Mouse (Mus musculus) layer of hippocampus, postnatal 10 days (tissue): ENCODE results near the gene Prdx2. TPM values are rescaled to one million over a fixed set of nuclear protein-coding genes. Genes with fewer than 3 reads are reported as not detected.

Experiments
- DNase-seq, 2 experiments: peaks; one replicate each; pipeline ENCODE4 v3.0.0; 2021; ENCODE audit warnings: low spot score in 2 of 2
- microRNA-seq, 2 experiments: library from miRNA; unstranded; fragments of <30 nt; microRNA quantifications; one replicate each; pipeline ENCODE4 v1.2.0; 2021
- total RNA-seq, 2 experiments: library from RNA; stranded (reverse); gene quantifications; 2 replicates each; pipeline ENCODE4 v1.2.3; 2021

The Prdx2 gene
- total RNA-seq, 2 experiments from 2014 or later: 492 to 505 TPM

DNA sequence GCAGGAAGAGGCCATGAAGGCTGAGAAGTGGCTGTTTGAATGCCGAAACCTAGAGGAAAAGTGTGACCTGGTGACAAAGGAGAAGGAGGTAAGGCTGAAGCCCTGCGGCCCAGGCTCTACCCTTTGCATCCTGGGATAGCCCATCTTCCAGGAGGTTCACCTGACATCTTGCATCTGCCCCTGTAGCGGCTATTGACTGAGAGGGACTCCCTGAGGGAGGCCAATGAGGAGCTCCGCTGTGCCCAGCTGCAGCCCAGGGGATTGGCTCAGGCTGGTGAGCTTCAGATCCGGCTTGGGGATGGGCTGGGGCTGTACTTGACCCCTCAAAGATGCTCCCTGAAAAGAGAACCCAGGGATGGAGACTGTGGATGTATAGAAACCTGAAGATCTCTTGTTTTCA is 27.6 kb downstream of the Prdx2 start:
- DNase-seq: no peak

DNA sequence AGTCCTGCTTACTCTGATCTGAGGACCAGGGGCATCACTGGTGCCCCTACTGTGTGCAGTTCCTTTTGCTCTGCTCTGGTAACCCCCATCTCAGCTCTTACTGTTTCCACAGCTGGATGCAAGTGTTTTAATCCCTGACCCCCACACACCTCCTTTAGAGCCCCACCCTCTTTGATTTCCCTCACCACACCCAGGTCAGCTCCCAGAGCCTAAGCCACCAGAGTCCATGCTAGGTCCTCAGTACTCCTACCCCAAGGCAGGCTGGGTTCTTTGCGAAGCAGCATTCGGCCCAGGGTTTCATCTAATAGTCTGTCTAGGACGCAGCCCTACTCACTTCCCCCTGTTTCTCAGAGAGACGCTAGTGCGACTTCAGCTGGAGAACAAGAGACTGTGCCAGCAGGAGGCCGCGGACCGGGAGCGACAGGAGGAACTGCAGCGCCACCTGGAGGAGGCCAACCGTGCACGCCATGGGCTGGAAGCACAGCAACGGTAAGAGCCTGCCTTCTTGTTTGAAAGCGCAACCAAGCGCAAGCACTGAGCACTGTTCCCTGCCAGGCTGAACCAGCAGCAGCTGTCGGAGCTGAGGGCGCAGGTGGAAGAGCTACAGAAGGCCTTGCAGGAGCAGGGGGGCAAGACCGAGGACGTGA is 28.4 kb downstream of the Prdx2 start:
- peak; percentile 93 to 94 for DNase-seq

DNA sequence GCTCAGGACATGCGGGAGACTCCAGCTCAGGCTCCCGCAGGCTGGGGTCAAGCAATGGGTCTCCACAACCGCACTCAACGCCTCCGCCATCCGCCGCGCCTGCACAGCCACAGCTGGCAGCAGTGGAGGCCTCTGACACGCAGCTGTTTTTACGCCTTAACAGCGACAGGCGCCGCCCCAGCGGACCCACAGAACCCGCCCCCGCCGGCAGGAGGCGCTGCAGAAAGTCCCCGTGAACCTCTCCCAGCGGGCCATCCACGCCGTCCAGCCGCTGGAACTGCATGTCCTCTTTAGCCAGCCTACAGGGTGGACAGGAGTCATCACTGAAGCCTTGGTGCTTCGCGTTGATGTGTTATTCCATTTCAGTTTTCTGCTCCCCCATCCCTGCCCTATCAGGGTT is 38.3 kb downstream of the Prdx2 start:
- DNase-seq: no peak

DNA sequence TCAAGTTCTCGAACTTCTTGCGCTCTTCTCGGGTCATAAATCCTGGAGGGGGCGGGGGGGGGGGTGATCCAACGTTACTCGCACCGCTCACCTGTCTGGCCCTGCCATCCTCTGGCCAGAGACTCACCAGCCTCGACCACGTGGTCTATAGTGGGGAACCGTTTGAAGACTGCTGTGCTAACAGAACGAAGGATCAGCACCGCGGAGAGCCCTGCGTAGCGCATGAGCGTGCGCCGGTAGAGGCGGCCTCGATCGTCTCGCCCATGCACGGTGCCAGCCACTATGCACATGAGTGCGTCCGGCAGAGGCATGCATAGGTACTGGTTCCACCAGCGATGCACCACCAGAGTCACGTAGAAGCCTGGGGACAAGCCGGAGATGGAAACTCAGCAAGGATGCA is 41.9 kb downstream of the Prdx2 start:
- no peak for DNase-seq

DNA sequence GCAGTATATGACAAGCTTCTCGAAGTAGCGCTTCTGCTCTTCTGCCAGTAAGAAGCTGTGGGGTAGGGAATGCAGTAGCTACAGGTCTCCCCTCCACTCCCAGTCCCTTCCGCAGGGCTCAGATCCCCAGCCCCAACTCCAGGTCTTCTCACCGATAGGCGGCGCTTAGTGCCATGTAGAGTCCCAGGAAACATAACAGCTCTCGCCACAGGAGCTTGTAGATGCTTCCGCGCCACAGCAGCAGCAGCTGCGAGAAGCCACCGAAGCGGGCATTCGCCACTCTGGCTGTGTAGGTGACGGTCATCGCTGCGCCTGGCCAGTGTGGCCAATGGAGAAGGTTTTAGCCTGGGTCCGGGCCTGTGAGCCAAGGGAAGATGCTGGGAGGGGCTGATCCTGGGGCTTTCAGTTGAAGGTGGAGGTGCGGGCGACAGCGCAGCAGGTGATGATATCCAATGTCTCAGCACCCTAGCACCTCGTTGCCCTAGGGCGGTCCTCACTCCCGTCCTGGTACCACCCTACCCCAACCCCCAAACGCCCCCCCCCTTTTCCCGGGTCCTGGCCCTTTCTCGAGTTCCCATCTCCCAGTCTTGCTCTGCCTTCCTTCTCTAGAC is 43.9 kb downstream of the Prdx2 start:
- peak; percentile 74 for DNase-seq

DNA sequence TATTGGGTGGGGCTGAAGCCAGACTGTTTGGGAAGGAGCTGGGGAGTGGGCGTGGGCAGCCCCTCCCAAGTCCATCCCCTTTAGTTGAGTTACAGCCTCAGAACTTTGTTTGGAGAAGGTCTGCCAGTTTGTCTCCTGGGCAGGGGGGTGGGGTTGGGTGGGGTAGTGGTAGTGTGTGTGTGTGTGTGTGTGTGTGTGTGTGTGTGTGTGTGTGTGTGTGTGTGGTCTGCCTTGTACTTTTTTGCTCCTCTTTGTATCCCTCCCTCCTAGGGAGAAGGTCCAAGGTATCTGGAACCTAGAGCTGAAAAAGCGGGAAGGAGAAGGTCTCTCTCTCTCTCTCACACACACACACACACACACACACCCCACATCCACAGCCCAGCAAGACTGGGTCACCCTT is 45.0 kb downstream of the Prdx2 start, which contains the start of gene Best2:
TSS of gene Best2 (minus strand) at position 101 of the 400 bp plus-strand sequence.
- no peak for DNase-seq

DNA sequence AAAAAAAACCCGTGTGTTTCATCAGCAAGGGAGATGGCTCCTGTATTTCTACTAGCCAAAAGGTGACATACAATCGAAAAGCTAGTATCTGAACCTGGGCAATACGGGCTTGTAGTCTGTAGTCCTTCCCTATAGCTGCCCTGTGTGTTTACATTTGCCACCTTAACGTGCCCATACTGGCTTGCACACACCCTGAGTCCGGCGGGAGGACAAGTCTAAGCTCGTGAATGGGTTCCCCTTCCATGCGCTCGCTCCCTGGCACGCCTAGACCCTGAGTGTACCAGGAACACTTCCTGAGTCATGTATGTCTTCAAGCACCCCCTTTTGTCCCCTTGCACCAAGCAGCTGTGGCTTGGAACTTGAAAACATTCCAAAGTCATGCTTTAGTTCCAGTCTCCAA is 47.3 kb downstream of the Prdx2 start:
- no peak for DNase-seq

DNA sequence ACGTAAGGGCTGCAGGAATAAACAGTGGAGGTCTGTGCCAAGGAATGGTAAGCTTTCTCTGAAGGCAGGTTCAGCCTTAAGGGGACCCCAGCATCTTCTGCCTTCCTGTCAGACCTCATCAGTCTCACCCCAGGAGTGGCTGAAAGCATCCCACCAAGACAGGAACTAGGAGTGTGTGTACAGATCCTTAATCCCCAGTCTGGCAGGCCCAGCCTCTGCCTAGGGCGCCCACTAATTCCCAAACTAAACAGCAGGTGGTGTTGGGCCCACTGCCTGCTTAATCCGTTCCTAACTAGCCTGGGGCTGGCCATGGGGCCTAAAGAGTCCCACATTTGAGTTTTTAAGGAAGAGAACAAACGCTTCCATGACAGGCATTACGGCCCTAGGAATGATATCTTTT is 47.8 kb downstream of the Prdx2 start:
- no peak for DNase-seq

DNA sequence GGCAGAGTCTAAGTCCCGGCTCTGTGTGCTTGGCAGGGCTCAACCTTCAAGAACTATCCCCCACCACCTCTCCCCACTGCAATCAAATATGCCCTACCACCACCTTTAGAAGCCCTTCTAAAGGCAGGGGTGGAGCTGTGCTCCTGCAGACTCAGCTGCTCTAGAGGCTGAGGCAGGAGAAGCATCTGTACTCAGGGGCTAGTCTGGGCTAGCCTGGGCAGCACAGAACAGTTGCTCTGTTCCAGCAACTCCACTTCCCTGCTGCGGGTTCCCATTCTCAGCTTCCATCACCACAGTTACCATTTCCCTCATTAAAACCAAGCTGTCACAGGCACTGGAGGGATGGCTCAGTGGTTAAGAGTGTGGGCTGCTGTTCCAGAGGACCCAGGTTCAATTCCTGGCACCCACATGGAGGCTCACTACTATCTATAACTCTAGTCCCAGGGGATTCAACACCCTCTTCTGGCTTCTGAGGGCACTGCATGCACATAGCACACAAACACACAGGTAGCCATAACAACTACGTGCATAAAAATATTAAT is 52.2 kb downstream of the Prdx2 start:
- no peak for DNase-seq

DNA sequence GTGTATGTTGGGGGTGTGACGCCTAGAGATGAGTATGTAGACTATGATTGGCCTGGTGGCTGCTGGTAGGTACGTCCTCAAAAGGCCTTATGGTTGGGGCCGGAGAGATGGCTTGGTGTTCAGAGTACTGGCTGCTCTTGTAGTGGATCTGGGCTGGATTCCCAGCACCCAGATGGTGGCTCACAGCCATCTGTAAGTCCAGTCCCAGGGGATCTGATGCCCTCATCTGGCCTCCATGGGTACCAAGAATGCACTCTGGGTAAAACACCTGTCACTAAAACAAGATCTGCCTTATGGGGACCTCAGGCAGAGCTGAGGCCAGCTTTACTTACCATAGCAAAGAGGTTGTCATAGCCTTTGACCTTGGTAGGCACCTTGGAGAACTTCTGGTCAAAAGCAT is 54.5 kb downstream of the Prdx2 start:
- no peak for DNase-seq

Small RNA genes within 50 kb of the gene (microRNA-seq; reads per million reads assigned to microRNA genes)
- gene Gm24197: 2.7 to 8.7 reads per million in 2 experiments

Other genes with a start within 250 kb of the Prdx2 start
- not detected for gene G430095P16Rik, start 246.6 kb upstream of the Prdx2 start, total RNA-seq
- gene Nfix, start 169.2 kb upstream of the Prdx2 start, total RNA-seq: 100 to 1,000 TPM; 607 to 678 TPM
- 1 to 10 TPM; 6.7 to 7.4 TPM for gene Dand5, start 146.8 kb upstream of the Prdx2 start, total RNA-seq
- gene Gadd45gip1, start 138.1 kb upstream of the Prdx2 start, total RNA-seq: 10 to 100 TPM; 18.6 to 19.8 TPM
- gene Rad23a, start 128.9 kb upstream of the Prdx2 start, total RNA-seq: 10 to 100 TPM; 55.5 to 64.9 TPM
- 100 to 1,000 TPM; 444 to 464 TPM for gene Calr, start 122.7 kb upstream of the Prdx2 start, total RNA-seq
- 10 to 100 TPM; 63.2 to 65.0 TPM for gene Farsa, start 112.6 kb upstream of the Prdx2 start, total RNA-seq
- 10 to 100 TPM; 33.5 to 39.1 TPM for gene Syce2, start 97.5 kb upstream of the Prdx2 start, total RNA-seq
- 10 to 100 TPM; 31.5 to 33.0 TPM for gene Gcdh, start 75.7 kb upstream of the Prdx2 start, total RNA-seq
- gene Klf1, start 67.7 kb upstream of the Prdx2 start, total RNA-seq: not detected
- gene Dnase2a, start 61.0 kb upstream of the Prdx2 start, total RNA-seq: 1 to 10 TPM; 4.2 to 5.2 TPM
- 100 to 1,000 TPM; 162 to 169 TPM for gene Mast1, start 32.2 kb upstream of the Prdx2 start, total RNA-seq
- gene Rtbdn, start 22.6 kb upstream of the Prdx2 start, total RNA-seq: 1 to 10 TPM; 3.1 to 3.6 TPM
- gene Gm49661, start 154 bp upstream of the Prdx2 start, total RNA-seq: not detected
- 10 to 100 TPM; 36.8 to 44.3 TPM for gene Rnaseh2a, start 180 bp downstream of the Prdx2 start, total RNA-seq
- gene Junb, start 9.1 kb downstream of the Prdx2 start, total RNA-seq: 10 to 100 TPM; 33.7 to 34.2 TPM
- gene Hook2, start 21.0 kb downstream of the Prdx2 start, total RNA-seq: 10 to 100 TPM; 14.5 to 15.1 TPM
- gene Best2, start 44.9 kb downstream of the Prdx2 start, total RNA-seq: not detected
- gene Asna1, start 55.7 kb downstream of the Prdx2 start, total RNA-seq: 100 to 1,000 TPM; 110 to 119 TPM
- gene Trir, start 57.2 kb downstream of the Prdx2 start, total RNA-seq: 100 to 1,000 TPM; 151 to 155 TPM
- gene Tnpo2, start 67.3 kb downstream of the Prdx2 start, total RNA-seq: 100 to 1,000 TPM; 125 to 160 TPM
- gene Fbxw9, start 90.5 kb downstream of the Prdx2 start, total RNA-seq: 10 to 100 TPM; 55.4 to 64.6 TPM
- not detected for gene Gm5741, start 98.4 kb downstream of the Prdx2 start, total RNA-seq
- 10 to 100 TPM; 59.9 to 72.1 TPM for gene Dhps, start 102.2 kb downstream of the Prdx2 start, total RNA-seq
- 10 to 100 TPM; 60.8 to 61.8 TPM for gene Wdr83os, start 111.2 kb downstream of the Prdx2 start, total RNA-seq
- gene Wdr83, start 111.7 kb downstream of the Prdx2 start, total RNA-seq: 10 to 100 TPM; 26.5 to 30.8 TPM
- 10 to 100 TPM; 32.7 to 40.1 TPM for gene Man2b1, start 113.7 kb downstream of the Prdx2 start, total RNA-seq
- 1 to 10 TPM; 5.1 to 5.3 TPM for gene Zfp791, start 153.5 kb downstream of the Prdx2 start, total RNA-seq
- gene Cks1brt, start 182.3 kb downstream of the Prdx2 start, total RNA-seq: not detected